Mouse (Mus musculus) lung, postnatal 25 days (tissue): ENCODE results near the gene E130311K13Rik.

Source experiments
- DNase-seq: peaks from one replicate; pipeline ENCODE4 v3.0.0; 2022; ENCODE audit warnings: low spot score

Gene E130311K13Rik

GRCm38 (mm10) chr3:63928878-63929859 lies at the start of gene E130311K13Rik:
Gene E130311K13Rik, minus strand, starts transcription at chr3:63929472.
- peak; percentile 88 for DNase-seq

GRCm38 (mm10) chr3:63977895-63978294 lies 48.6 kb upstream of the E130311K13Rik start:
- no peak for DNase-seq

GRCm38 (mm10) chr3:63975955-63976908 lies 47.0 kb upstream of the E130311K13Rik start, which contains the start of gene Gmps:
Gene Gmps, plus strand, starts transcription at chr3:63976106.
- DNase-seq: peak; percentile 94

DNA sequence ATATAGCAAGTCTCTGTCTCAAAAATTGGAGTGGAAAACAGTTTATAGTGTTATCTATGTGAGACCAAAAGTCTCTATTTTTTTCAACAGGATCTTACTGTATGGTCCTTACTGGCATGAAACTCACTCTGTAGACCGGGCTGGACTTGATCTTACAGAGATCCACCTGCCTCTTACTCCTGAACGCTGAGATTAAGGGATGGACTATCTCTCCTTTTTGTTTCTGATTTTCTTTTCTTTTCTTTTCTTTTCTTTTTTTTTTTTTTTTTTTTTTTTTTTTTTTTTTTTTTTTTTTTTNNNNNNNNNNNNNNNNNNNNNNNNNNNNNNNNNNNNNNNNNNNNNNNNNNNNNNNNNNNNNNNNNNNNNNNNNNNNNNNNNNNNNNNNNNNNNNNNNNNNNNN lies 36.7 kb upstream of the E130311K13Rik start:
- no peak for DNase-seq

GRCm38 (mm10) chr3:63964922-63965249 lies 35.6 kb upstream of the E130311K13Rik start:
- no peak for DNase-seq

DNA sequence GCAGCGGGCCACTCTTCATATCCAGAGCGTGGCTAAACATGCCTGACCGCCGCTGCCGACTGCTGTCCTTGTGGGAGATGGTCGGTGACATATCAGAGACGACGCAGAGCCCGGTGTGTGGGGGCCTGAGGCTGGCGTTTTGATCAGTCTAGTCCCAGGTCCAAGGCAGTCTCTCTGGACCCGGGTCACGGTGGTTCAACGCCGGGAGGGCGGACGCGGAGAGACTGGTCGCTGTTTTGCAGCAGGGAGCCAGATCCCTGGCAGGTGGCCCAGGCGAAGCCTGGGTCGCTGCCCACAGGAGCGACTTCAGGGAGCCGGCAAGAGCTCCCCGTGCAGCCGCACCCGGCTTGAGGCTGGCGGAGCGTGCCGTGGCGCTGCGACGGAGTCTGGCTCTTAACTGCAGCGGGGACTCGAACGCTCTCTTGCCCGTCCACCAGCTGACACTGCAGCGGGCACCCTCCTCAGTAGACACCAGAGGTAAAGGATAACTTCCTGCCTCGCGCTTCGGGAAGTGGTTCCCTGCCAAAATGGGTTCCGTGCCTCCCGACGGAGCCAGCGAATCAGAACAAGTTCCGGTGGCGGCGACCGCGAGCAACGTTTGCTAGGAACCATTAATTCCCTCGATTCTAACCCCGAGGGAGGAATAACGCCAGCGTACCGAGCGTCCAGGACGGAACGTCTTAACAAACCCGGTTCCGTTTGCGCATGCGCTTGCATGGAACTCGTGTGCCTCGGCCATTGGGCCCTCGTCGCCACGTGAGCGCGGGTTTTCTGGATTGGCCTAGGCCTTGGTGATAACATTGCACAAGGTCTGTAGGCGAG lies 35.0 kb upstream of the E130311K13Rik start, which contains the start of gene Slc33a1:
Gene Slc33a1 (minus strand): TSS at position 669 of the 822 bp plus-strand sequence.
- peak; percentile 98 for DNase-seq

- no peak for DNase-seq
Observed at GRCm38 (mm10) chr3:63963421-63964099, 34.3 kb upstream of the E130311K13Rik start.

- DNase-seq: no peak
Observed at GRCm38 (mm10) chr3:63949837-63950236, 20.6 kb upstream of the E130311K13Rik start.

DNA sequence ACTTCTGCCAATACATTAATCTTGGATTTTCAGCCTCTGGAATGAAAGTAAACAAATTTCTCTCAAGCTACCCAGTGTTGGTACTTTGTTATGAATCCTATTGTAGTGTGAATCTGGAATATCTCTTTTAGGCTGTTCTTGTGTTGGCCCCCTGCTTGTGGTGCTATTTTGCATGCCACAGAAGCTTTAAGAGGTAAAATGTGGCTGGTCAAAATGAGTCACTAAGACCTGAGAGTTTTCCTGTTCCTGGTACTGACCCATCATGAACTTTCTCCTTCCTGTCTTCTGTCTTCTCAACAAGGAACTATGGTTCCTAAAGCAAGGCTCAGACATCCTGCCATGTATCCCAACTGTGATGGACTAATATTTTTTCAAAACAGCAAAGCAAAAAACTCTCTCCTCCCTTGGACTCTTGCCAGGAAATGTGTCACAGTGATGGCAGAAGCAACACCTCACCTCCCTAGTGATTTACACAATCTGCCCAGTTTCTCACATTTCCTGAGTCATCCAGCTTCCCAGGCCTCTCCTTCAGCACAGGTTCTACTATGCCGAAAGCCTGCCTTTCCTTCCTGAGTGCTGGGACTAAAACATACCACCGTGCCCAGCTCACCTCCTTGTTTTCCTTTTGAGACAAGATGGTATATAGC lies 12.1 kb upstream of the E130311K13Rik start:
- no peak for DNase-seq

DNA sequence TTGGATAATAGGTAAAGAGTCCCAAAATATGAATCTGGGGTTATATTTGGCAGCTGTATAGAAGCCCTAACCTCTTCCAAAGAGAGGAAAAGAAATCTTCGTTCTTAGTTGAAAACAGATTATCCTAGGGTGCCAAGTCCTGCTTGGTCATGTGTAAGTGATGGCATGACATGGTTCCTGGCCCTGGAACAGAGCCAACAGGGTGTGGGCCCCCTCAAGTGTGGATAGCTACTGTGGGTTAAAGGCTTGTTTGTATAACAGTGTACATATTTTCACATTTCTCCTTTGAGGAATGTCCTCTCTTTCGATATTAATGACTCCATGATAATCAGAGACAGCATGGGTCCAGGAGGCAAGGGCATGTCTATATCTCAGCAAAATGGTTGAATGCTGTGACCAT lies 9.7 kb upstream of the E130311K13Rik start:
- no peak for DNase-seq

DNA sequence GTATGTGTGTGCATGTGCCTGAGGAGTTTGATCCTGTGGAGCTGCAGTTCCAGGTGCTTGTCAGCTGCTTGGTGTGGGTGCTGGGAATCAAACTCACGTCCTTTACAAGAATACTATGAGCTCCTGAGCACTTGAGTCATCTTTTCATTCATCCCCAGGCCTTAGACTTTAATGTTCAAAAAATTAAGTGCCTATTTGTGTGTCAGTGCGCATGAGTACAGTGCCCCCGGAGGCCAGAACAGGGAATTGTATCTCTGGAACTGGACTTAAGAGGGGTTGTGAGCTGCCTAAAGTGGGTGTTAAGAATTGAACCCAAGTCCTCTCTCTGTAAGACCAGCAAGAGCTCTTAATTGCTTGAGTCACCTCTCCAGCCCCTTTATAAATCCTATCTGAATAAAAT lies 9.6 kb downstream of the E130311K13Rik start:
- DNase-seq: no peak

DNA sequence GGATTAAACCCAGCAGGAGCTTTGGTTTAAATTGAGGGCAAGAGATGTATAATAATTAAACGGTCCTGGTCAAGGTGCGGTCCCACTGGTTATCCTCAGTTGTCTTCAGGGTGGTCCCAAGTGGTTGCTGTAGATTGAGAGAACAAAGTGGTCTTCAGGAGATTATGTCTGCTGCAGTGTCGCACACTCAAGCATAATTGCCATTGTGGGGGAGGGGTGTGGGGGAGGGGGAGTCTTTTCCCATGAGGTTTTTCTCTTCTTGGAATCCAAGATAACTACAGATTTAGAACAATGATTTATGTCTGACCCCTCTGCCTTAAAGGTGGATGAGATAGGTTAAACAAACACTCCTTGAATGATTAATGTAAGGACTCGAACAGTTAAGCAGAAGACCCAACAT lies 19.0 kb downstream of the E130311K13Rik start:
- no peak for DNase-seq

DNA sequence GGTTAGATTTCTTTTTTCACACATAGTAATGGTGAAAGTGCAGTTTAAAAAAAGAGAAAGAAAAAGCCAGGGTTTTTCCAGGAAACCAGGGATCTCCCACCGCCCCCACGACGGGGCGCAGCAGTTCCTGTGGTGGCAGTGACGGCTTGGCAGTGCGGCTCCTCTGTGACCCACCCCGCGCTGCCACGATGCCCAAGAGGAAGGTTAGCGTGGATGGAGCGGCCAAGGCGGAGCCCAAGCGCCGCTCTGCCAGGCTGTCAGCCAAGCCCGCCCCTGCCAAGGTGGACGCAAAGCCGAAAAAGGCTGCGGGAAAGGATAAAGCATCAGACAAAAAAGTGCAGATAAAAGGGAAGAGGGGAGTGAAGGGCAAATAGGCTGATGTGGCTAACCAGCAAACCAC lies 24.0 kb downstream of the E130311K13Rik start:
- no peak for DNase-seq

- no peak for DNase-seq
Observed at GRCm38 (mm10) chr3:63904157-63904556, 25.1 kb downstream of the E130311K13Rik start.

DNA sequence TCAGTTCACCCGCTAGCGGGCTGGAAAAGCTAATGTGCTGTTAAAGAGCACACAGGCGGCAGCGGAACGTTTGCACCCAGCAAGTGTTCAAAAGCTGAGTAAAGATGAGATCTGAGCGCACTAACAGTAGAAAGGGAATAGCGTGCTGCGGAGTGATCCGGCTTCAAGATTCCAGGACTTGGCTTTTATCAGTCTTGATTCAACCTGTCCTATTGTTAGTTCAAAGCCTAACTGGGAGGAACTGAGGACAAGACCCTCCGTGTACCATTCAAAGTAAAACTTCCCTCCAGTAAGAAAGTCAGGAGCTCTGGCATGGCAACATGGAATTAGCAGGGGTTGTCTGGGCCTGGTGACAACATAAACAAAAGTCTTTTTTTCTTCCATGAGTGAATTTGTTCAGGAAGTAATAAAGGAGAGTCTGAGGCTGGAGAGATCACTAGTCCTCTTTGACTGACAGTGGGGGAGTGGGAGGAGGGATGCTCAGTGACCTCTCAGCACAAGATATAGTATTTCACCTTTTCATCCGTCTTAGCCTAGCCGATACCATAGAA lies 29.2 kb downstream of the E130311K13Rik start:
- no peak for DNase-seq

DNA sequence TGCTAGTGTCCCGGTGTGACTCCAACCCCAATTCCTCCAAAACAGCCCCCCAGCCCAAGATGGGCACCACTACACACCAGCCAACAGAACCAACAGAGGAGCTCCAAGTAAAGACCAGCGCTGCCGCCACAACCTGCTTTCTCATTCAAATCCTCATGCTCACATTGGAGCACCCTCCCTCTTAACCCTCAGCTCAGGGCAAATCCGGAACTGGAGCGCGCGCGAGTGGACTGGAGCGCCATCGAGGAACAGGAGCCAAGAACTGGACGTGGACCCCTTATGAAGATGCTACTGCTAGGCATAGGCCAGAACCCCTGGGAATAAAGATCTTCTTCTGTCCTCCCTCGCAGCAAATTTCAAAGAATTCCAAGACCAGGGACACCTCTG lies 30.0 kb downstream of the E130311K13Rik start, which contains the start of gene Plch1:
Gene Plch1 (minus strand): TSS at position 164 of the 387 bp plus-strand sequence.
- peak; percentile 25 for DNase-seq

DNA sequence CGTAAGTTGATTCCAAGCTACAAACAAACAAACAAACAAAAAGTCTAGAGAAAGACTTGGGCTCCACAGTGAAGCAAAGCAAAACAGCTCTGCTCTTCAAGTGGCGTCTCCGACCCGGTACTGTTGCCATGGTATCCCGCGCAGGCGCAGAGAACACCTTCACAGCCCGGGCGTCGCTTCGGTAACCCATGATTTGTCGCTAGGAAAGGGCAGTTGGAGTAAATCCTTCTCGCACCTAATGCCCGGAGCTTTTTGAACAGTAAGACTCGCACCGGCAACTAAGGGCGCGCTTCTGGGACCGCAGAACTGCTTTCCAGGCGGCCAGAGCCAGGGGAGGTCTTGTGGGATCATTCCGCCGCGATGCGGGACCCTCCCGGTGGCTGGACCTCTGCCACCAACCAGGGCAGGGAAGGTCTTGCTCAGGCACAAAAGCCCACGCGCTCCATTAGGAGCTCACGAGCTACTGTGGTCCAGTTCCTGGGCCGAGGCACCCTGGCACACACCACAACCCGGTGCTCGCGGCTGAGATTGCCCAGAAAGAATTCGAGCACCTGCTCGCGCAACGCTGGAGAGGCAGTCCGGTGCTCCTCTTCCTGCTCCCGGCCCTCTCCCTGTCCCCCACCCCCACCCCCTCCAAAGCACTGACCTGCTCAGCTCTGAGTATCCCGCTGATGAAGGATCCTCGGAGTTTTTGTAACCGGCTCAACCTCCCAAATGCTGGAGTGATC lies 30.5 kb downstream of the E130311K13Rik start:
- peak; percentile 70 for DNase-seq

DNA sequence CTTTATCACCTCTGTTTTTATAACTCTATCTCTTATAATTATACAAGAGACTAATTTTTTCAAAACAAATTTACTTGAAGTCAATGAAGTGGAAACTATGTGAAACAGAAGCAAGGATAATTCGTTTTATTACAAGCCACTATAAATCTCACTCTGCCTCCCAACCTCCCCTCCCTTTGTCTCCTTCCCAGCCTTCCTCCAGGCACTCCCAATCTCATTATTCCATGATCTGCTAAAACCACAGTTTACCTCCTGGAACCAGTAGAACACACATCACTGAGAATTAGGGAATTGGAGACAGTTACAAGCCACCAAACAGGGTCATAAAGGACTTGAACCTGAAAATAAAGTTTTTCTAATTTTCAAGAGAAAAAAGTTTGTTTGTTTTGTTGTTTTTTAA lies 32.1 kb downstream of the E130311K13Rik start:
- DNase-seq: no peak

DNA sequence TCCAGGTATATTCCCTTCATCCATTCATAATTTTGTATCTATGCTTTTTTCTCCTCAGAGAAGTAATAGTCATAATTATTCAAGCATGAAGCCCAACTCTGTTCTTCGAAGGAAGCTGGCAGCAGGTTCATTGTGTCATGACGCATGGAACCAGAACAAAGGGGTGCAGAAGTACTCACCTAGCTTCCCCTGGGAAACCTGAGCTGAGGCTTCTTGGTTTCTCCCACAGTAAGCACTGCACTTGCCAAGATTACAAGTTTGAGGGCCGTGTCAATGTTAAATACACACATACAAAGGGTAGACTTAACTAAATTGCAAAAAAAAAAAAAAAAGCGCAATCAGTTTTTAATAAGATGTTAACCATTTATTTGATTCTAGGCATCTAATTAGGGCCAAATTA lies 33.0 kb downstream of the E130311K13Rik start:
- no peak for DNase-seq
